Comparison of ENCODE assay signal across 13 mouse cellular contexts in genomic region chr13:29773563-29773962, GRCm38 (mm10).
DNase-seq lines count a peak whose midpoint lies in the region; ATAC-seq and TF ChIP-seq lines count a peak whose summit lies in the region.
"Had no signal": no experiment of that assay in that cellular context is flagged by ENCODE, and none has a peak within 500 bp of the region (broad histone marks: within the 10 kb centered on the region; RNA-seq: fewer than 3 reads in every experiment).

No protein-coding gene starts in this region.

- H3K4me1 ChIP-seq in liver, postnatal 0 days (ENCODE audit: insufficient read depth), result peaks cover 18% of the 10 kb centered on the region
- H3K4me1 ChIP-seq in kidney, adult 2 months (ENCODE audit: control insufficient read depth, insufficient read depth, low read length), result peaks cover 20% of the 10 kb centered on the region
- H3K4me1 ChIP-seq in stomach, embryonic 14.5 days (ENCODE audit: control insufficient read depth, insufficient read depth, low read length), result peaks cover 28% of the 10 kb centered on the region; the same call in 1 of the 2 replicates

- 21% methylated on average over 6 of the region's 6 CpGs for WGBS in liver, postnatal 0 days (ENCODE audit: insufficient replicate concordance)
- WGBS in kidney, adult 2 months, result 26% methylated on average over 6 of the region's 6 CpGs
- 12% methylated on average over 6 of the region's 6 CpGs for WGBS in stomach, embryonic 14.5 days

- no peak for TF ChIP-seq EP300 in liver, postnatal 0 days (IDR thresholded peaks at IDR 0.05; ENCODE audit: low read depth)

- H3K9me3 ChIP-seq in liver, postnatal 0 days (ENCODE audit: low read length), result no peaks in the 10 kb centered on the region
- no peaks in the 10 kb centered on the region for H3K9me3 ChIP-seq in stomach, embryonic 14.5 days (ENCODE audit: control insufficient read depth, low read depth, low read length)
- H3K9me3 ChIP-seq: hindbrain, embryonic 15.5 days had no signal

- H3K36me3 ChIP-seq in liver, postnatal 0 days (replicated peaks; ENCODE audit: insufficient read depth, low read length), result no peaks in the 10 kb centered on the region
- no peaks in the 10 kb centered on the region for H3K36me3 ChIP-seq in kidney, adult 2 months (ENCODE audit: control insufficient read depth, insufficient read depth, low read length)
- no peaks in the 10 kb centered on the region for H3K36me3 ChIP-seq in stomach, embryonic 14.5 days (ENCODE audit: control insufficient read depth, insufficient read depth, low read length)
- H3K36me3 ChIP-seq: hindbrain, embryonic 15.5 days had no signal

- H3K4me2 ChIP-seq in liver, postnatal 0 days (ENCODE audit: low read depth, low read length), result no peak overlapping the region
- H3K4me2 ChIP-seq in stomach, embryonic 14.5 days (replicated peaks; ENCODE audit: low read depth, low read length), result no peak overlapping the region
- H3K4me2 ChIP-seq: hindbrain, embryonic 15.5 days had no signal

- intact Hi-C loops in left cerebral cortex, postnatal 14 days (cut with DNase I), result no loop called here

- H3K27me3 ChIP-seq in liver, postnatal 0 days (ENCODE audit: insufficient read depth, low read length), result no peaks in the 10 kb centered on the region
- H3K27me3 ChIP-seq in kidney, adult 2 months (replicated peaks; ENCODE audit: control insufficient read depth, insufficient read depth, low read length), result no peaks in the 10 kb centered on the region
- no peaks in the 10 kb centered on the region for H3K27me3 ChIP-seq in stomach, embryonic 14.5 days (ENCODE audit: control insufficient read depth, insufficient read depth, low read length)
- H3K27me3 ChIP-seq: hindbrain, embryonic 15.5 days had no signal

- DNase-seq in liver, postnatal 0 days, result no peak
- no peak for DNase-seq in liver
- DNase-seq in kidney, adult 2 months, result peak; percentile 77
- DNase-seq in left cerebral cortex, postnatal 14 days (ENCODE audit: low spot score in 2 of 2), result no peak
- no peak for DNase-seq in thymus, postnatal 10 days (ENCODE audit: low spot score in 2 of 2)
- DNase-seq in left cerebral cortex, adult 8-10 months (ENCODE audit: low spot score in 2 of 2), result no peak
- DNase-seq: cerebellum, adult 9-11 months; gastrocnemius, adult 2 months; lung, adult 2 months had no signal

- TF ChIP-seq CTCF in liver, postnatal 0 days (IDR thresholded peaks at IDR 0.05; ENCODE audit: low read depth), result no peak
- no peak for TF ChIP-seq CTCF in kidney, adult 2 months (conservative IDR thresholded peaks at IDR 0.05; ENCODE audit: insufficient read depth, insufficient read length, low read depth, low read length)

- H3K4me3 ChIP-seq in liver, postnatal 0 days (ENCODE audit: low read depth, low read length), result no peak overlapping the region
- no peak overlapping the region for H3K4me3 ChIP-seq in kidney, adult 2 months (ENCODE audit: insufficient read depth, low read depth, low read length)
- H3K4me3 ChIP-seq in stomach, embryonic 14.5 days (ENCODE audit: low read depth, low read length), result no peak overlapping the region
- H3K4me3 ChIP-seq: gastrocnemius, adult 2 months; hindbrain, embryonic 15.5 days; left cerebral cortex, adult 2 months had no signal

- TF ChIP-seq POLR2A in kidney, adult 2 months (IDR thresholded peaks at IDR 0.05; ENCODE audit: low read depth, low read length), result no peak

- 0 out of 2 replicates have a peak, but pooled peaks have one; percentile 27 for ATAC-seq in liver, postnatal 0 days
- peak; percentile 54 for ATAC-seq in common myeloid progenitor, adult 5-6 weeks (replicated peaks; ENCODE audit: low read depth, poor library complexity, severe bottlenecking)
- no peak for ATAC-seq in stomach, embryonic 14.5 days (ENCODE audit: insufficient number of reproducible peaks, insufficient read depth, low FRiP score, low read depth)

- no peak overlapping the region for H3K9ac ChIP-seq in liver, postnatal 0 days (replicated peaks)
- H3K9ac ChIP-seq in stomach, embryonic 14.5 days (replicated peaks; ENCODE audit: low read depth, low read length), result no peak overlapping the region
- H3K9ac ChIP-seq: hindbrain, embryonic 15.5 days had no signal

- H3K27ac ChIP-seq in liver, postnatal 0 days (ENCODE audit: low read depth), result peak overlapping the region; percentile 30; the same call in 1 of the 2 replicates
- peak overlapping the region; percentile 58 for H3K27ac ChIP-seq in kidney, adult 2 months (ENCODE audit: insufficient read depth, low read depth, low read length)
- peak overlapping the region; percentile 45; the same call in 1 of the 2 replicates for H3K27ac ChIP-seq in stomach, embryonic 14.5 days (ENCODE audit: low read length)
- H3K27ac ChIP-seq: gastrocnemius, adult 2 months; hindbrain, embryonic 15.5 days; left cerebral cortex, adult 2 months had no signal
